Comparison of ENCODE assay signal across 14 mouse cellular contexts in the genomic region with DNA sequence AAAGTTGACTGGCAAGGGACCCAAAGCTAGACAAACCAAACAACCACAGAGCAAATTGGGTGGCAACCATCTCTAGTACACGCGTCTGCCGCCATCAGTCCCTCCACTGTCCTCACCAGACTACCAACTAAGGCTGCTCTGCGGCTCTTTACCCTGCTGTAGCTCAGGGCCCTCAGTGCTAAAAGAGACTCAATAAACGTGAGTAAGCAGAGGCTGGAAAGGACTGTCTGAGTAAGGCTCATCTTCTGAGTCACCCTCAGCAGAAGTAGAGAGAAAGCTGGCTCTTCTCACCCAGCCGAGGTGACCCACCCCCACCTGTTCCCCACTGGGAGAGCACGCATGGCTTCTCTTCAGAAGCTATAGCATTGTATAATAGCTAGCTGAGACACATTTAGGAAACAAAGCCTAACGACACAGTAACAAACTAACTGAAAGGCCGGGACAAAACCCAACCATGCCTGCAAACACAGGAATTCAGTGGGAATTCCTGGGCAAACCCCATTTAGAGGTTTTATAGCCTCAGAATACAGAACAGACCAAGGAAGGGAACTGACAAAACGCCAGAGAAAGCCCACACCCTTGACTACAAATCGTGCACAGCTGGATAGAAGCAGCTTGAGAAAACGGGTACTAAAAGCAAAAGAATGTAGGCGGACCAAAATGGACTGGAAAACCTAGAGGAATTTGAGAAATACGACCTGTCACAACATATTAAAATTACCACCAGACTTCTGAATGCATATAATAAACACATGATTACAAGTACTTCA. TPM values are rescaled to one million over a fixed set of nuclear protein-coding genes. Genes with fewer than 3 reads are reported as not detected.
DNase-seq lines count a peak whose midpoint lies in the region; ATAC-seq and TF ChIP-seq lines count a peak whose summit lies in the region.
"Had no signal": no experiment of that assay in that cellular context is flagged by ENCODE, and none has a peak within 500 bp of the region (broad histone marks: within the 10 kb centered on the region; RNA-seq: fewer than 3 reads in every experiment).

No protein-coding gene starts in this region.

- no peak for ATAC-seq in embryonic facial prominence, embryonic 12.5 days (ENCODE audit: insufficient number of reproducible peaks, insufficient read depth, low FRiP score, low TSS enrichment)
- peak; percentile 64; the same call in 1 of the 2 replicates for ATAC-seq in limb, embryonic 14.5 days (ENCODE audit: low FRiP score, low read depth)
- ATAC-seq: activated CD4-positive, CD25-positive, alpha-beta regulatory T cell, adult 4 months had no signal

- H3K27me3 ChIP-seq in C2C12 (ENCODE audit: control insufficient read depth, insufficient read depth, insufficient read length), result no peaks in the 10 kb centered on the region
- no peaks in the 10 kb centered on the region for H3K27me3 ChIP-seq in embryonic facial prominence, embryonic 12.5 days
- H3K27me3 ChIP-seq in limb, embryonic 14.5 days (ENCODE audit: control insufficient read depth, insufficient read depth, low read length), result no peaks in the 10 kb centered on the region

- H3K9ac ChIP-seq in embryonic facial prominence, embryonic 12.5 days, result no peak overlapping the region
- H3K9ac ChIP-seq in limb, embryonic 14.5 days (ENCODE audit: low read depth, low read length, severe bottlenecking), result no peak overlapping the region
- H3K9ac ChIP-seq: liver, embryonic 14.5 days had no signal

- H3K79me3 ChIP-seq in C2C12 (ENCODE audit: low read depth), result peaks cover 2% of the 10 kb centered on the region

- no peaks in the 10 kb centered on the region for H3K36me3 ChIP-seq in C2C12 (ENCODE audit: control insufficient read depth, insufficient read depth)
- no peaks in the 10 kb centered on the region for H3K36me3 ChIP-seq in embryonic facial prominence, embryonic 12.5 days
- H3K36me3 ChIP-seq in limb, embryonic 14.5 days (ENCODE audit: control insufficient read depth, insufficient read depth, low read length), result no peaks in the 10 kb centered on the region

- H3K4me3 ChIP-seq in gastrocnemius, adult 2 months, result no peak overlapping the region
- H3K4me3 ChIP-seq in C2C12 (ENCODE audit: insufficient read depth, poor library complexity, severe bottlenecking), result no peak overlapping the region
- H3K4me3 ChIP-seq in embryonic facial prominence, embryonic 12.5 days, result no peak overlapping the region
- H3K4me3 ChIP-seq in limb, embryonic 14.5 days (replicated peaks; ENCODE audit: low read length), result no peak overlapping the region

- H3K9me3 ChIP-seq in embryonic facial prominence, embryonic 12.5 days, result no peaks in the 10 kb centered on the region
- H3K9me3 ChIP-seq in limb, embryonic 14.5 days (ENCODE audit: control insufficient read depth, low read length), result no peaks in the 10 kb centered on the region

- H3K79me2 ChIP-seq in C2C12 (ENCODE audit: control insufficient read depth, insufficient read depth), result peaks cover 11% of the 10 kb centered on the region

- peak overlapping the region; percentile 43 for H3ac ChIP-seq in C2C12 (ENCODE audit: control insufficient read depth, insufficient read length, low read depth)

- intact Hi-C loops in gastrocnemius, adult 2 months (cut with DNase I), result no loop called here

- peaks cover 20% of the 10 kb centered on the region for H3K4me1 ChIP-seq in embryonic facial prominence, embryonic 12.5 days
- H3K4me1 ChIP-seq in limb, embryonic 14.5 days (ENCODE audit: control insufficient read depth, insufficient read depth, low read length), result peaks cover 23% of the 10 kb centered on the region

- H3K27ac ChIP-seq in gastrocnemius, adult 2 months, result peak overlapping the region; percentile 38
- 0 out of 2 replicates have a peak overlapping the region, but pooled peaks have one; percentile 47 for H3K27ac ChIP-seq in embryonic facial prominence, embryonic 12.5 days
- H3K27ac ChIP-seq in limb, embryonic 14.5 days (replicated peaks; ENCODE audit: low read depth, low read length), result peak overlapping the region; percentile 52
- H3K27ac ChIP-seq: liver, embryonic 14.5 days had no signal

- WGBS in embryonic facial prominence, embryonic 12.5 days, result 32% methylated on average over 14 of the region's 14 CpGs
- WGBS in limb, embryonic 14.5 days, result 16% methylated on average over 14 of the region's 14 CpGs

- no peak for TF ChIP-seq CTCF in gastrocnemius, adult 2 months (IDR thresholded peaks at IDR 0.05)
- TF ChIP-seq CTCF in C2C12 (IDR thresholded peaks at IDR 0.05; ENCODE audit: control insufficient read depth, insufficient read depth, insufficient read length), result no peak

- TF ChIP-seq POLR2A in limb, embryonic 14.5 days (IDR thresholded peaks at IDR 0.05; ENCODE audit: borderline replicate concordance, extremely low read depth, insufficient read depth, insufficient read length), result no peak

- no peak for DNase-seq in gastrocnemius, adult 2 months
- DNase-seq in gastrocnemius, postnatal 4 days (ENCODE audit: low spot score in 2 of 2), result no peak
- DNase-seq in limb, embryonic 14.5 days (ENCODE audit: low spot score), result peak; percentile 79
- no peak for DNase-seq in T-cell, adult 2 months (ENCODE audit: low spot score)
- DNase-seq in spleen, adult 12 weeks (ENCODE audit: low spot score), result no peak
- DNase-seq in cerebellum, postnatal 25 days, result no peak
- DNase-seq: cerebellum, postnatal 36 days; gastrocnemius, postnatal 36 days; layer of hippocampus, postnatal 36 days had no signal

- H3K4me2 ChIP-seq in embryonic facial prominence, embryonic 12.5 days (replicated peaks), result no peak overlapping the region
- H3K4me2 ChIP-seq in limb, embryonic 14.5 days (replicated peaks; ENCODE audit: low read depth, low read length, severe bottlenecking), result 0 out of 2 replicates have a peak overlapping the region, but pooled peaks have one; percentile 10

TF ChIP-seq in C2C12, 6 proteins besides CTCF, POLR2A, EP300 and RAD21:
- TF ChIP-seq USF1 (IDR thresholded peaks at IDR 0.05; ENCODE audit: low read depth) (no peak), MAX (IDR thresholded peaks at IDR 0.05) (no peak), CEBPB (IDR thresholded peaks at IDR 0.05; ENCODE audit: low read depth) (no peak), MYOG (IDR thresholded peaks at IDR 0.05; ENCODE audit: control insufficient read depth, extremely low read depth, insufficient read length) (no peak), FOSL1 (IDR thresholded peaks at IDR 0.05; ENCODE audit: insufficient read depth, low read length, poor library complexity, severe bottlenecking) (no peak), MYOD1 (IDR thresholded peaks at IDR 0.05; ENCODE audit: control insufficient read depth, insufficient read length, low read depth) (peak; percentile 47)

RNA-seq across cellular contexts. Expression of a gene that starts 6.6 kb away (rescaled TPM):
- 1 to 10 TPM in 1 of 2 experiments, under 1 TPM in 1; 0.69 to 1.4 TPM for total RNA-seq in gastrocnemius, adult 2 months (2021)
- total RNA-seq in gastrocnemius, postnatal 4 days (2021), result 1 to 10 TPM; 4.9 to 8.2 TPM
- polyA plus RNA-seq in C2C12 (2012; fragmentation: generic; extraction: Trizol), result 60.7 TPM
- polyA plus RNA-seq in embryonic facial prominence, embryonic 12.5 days (2016; fragmentation: Nextera tagmentation; extraction: Ambion mirVana), result 35.5 and 37.6 TPM in 2 replicates
- 68.1 and 115 TPM in 2 replicates for polyA plus RNA-seq in limb, embryonic 14.5 days (2012; rRNA removed)
- polyA plus RNA-seq in limb, embryonic 14.5 days (2014; fragmentation: Nextera tagmentation; extraction: Ambion mirVana), result 55.4 and 66.7 TPM in 2 replicates

RNA-seq across cellular contexts. Expression of a gene that starts 17.8 kb away (rescaled TPM):
- 10 to 100 TPM; 42.2 to 82.6 TPM for total RNA-seq in gastrocnemius, adult 2 months (2021)
- total RNA-seq in gastrocnemius, postnatal 4 days (2021), result 100 to 1,000 TPM; 238 to 274 TPM
- 609 TPM for polyA plus RNA-seq in C2C12 (2012; fragmentation: generic; extraction: Trizol)
- polyA plus RNA-seq in embryonic facial prominence, embryonic 12.5 days (2016; fragmentation: Nextera tagmentation; extraction: Ambion mirVana), result 864 and 899 TPM in 2 replicates
- polyA plus RNA-seq in limb, embryonic 14.5 days (2012; rRNA removed), result 1,234 and 1,466 TPM in 2 replicates
- polyA plus RNA-seq in limb, embryonic 14.5 days (2014; fragmentation: Nextera tagmentation; extraction: Ambion mirVana), result 1,822 and 1,827 TPM in 2 replicates

RNA-seq across cellular contexts. Expression of a gene that starts 17.8 kb away (rescaled TPM):
- total RNA-seq in gastrocnemius, adult 2 months (2021), result not detected
- total RNA-seq in gastrocnemius, postnatal 4 days (2021), result not detected
- not detected for polyA plus RNA-seq in C2C12 (2012; fragmentation: generic; extraction: Trizol)
- polyA plus RNA-seq in embryonic facial prominence, embryonic 12.5 days (2016; fragmentation: Nextera tagmentation; extraction: Ambion mirVana), result 0.65 TPM in 1 of 2 replicates, not detected in the other
- not detected in 2 replicates for polyA plus RNA-seq in limb, embryonic 14.5 days (2012; rRNA removed)
- not detected in 2 replicates for polyA plus RNA-seq in limb, embryonic 14.5 days (2014; fragmentation: Nextera tagmentation; extraction: Ambion mirVana)
- total RNA-seq: gastrocnemius, postnatal 36 days; layer of hippocampus, postnatal 36 days had no signal
- polyA plus RNA-seq: activated CD4-positive, CD25-positive, alpha-beta regulatory T cell, adult 4 months; heart, postnatal 0 days; liver, embryonic 14.5 days had no signal

RNA-seq across cellular contexts. Expression of a gene that starts 23.5 kb away (rescaled TPM):
- under 1 TPM in 1 of 2 experiments, not detected in 1; 0.33 TPM for total RNA-seq in gastrocnemius, adult 2 months (2021)
- total RNA-seq in gastrocnemius, postnatal 4 days (2021), result 1 to 10 TPM; 2.0 to 2.4 TPM
- polyA plus RNA-seq in C2C12 (2012; fragmentation: generic; extraction: Trizol), result 0.44 TPM
- polyA plus RNA-seq in embryonic facial prominence, embryonic 12.5 days (2016; fragmentation: Nextera tagmentation; extraction: Ambion mirVana), result 4.2 and 4.5 TPM in 2 replicates
- polyA plus RNA-seq in limb, embryonic 14.5 days (2012; rRNA removed), result 30.9 and 34.4 TPM in 2 replicates
- polyA plus RNA-seq in limb, embryonic 14.5 days (2014; fragmentation: Nextera tagmentation; extraction: Ambion mirVana), result 32.3 and 44.3 TPM in 2 replicates
- total RNA-seq: layer of hippocampus, postnatal 36 days had no signal
- polyA plus RNA-seq: activated CD4-positive, CD25-positive, alpha-beta regulatory T cell, adult 4 months had no signal

RNA-seq across cellular contexts. Expression of a gene that starts 32.4 kb away (rescaled TPM):
- 1 to 10 TPM; 3.8 to 5.6 TPM for total RNA-seq in gastrocnemius, adult 2 months (2021)
- total RNA-seq in gastrocnemius, postnatal 4 days (2021), result 10 to 100 TPM; 15.8 to 16.6 TPM
- 12.2 TPM for polyA plus RNA-seq in C2C12 (2012; fragmentation: generic; extraction: Trizol)
- polyA plus RNA-seq in embryonic facial prominence, embryonic 12.5 days (2016; fragmentation: Nextera tagmentation; extraction: Ambion mirVana), result 23.0 and 24.4 TPM in 2 replicates
- 52.8 and 68.8 TPM in 2 replicates for polyA plus RNA-seq in limb, embryonic 14.5 days (2012; rRNA removed)
- 26.7 and 31.3 TPM in 2 replicates for polyA plus RNA-seq in limb, embryonic 14.5 days (2014; fragmentation: Nextera tagmentation; extraction: Ambion mirVana)
